Mouse (Mus musculus) colon, adult 2 months (tissue): Measurements from ENCODE around the gene Adamts12. TPM values are rescaled to one million over a fixed set of nuclear protein-coding genes. Genes with fewer than 3 reads are reported as not detected.

Experiments
- polyA plus RNA-seq: library from polyadenylated mRNA; depleted of rRNA; stranded (reverse); fragments of >200 nt; gene quantifications from 2 replicates; pipeline ENCODE4 v1.2.3, GENCODE M21; 2012; rRNA removed

The Adamts12 gene
- 0.34 TPM in 2 replicates for polyA plus RNA-seq

GRCm38 (mm10) chr15:11064558-11065411 lies at the start of gene Adamts12:
Gene Adamts12 (plus strand): TSS chr15:11064790.

GRCm38 (mm10) chr15:11037711-11038110 lies 26.9 kb upstream of the Adamts12 start, which contains the start of gene Rxfp3:
Gene Rxfp3 (minus strand): TSS chr15:11037991.

Other genes starting within 250 kb of the Adamts12 start
- gene C1qtnf3, start 112.5 kb upstream of the Adamts12 start, polyA plus RNA-seq = 7.1 and 10.4 TPM in 2 replicates
- gene Amacr, start 83.0 kb upstream of the Adamts12 start, polyA plus RNA-seq = 5.5 and 6.8 TPM in 2 replicates
- gene Slc45a2, start 64.1 kb upstream of the Adamts12 start, polyA plus RNA-seq = not detected in 2 replicates
- gene Rxfp3, start 26.8 kb upstream of the Adamts12 start, polyA plus RNA-seq = 0.02 and 0.08 TPM in 2 replicates